Mouse (Mus musculus): ENCODE results near the gene Abhd2.
"Not testable (repeated sequence)": the region's sequence is repeated elsewhere in the genome, so short reads cannot be mapped to it uniquely, and the experiment has no call there.

Gene Abhd2

DNA sequence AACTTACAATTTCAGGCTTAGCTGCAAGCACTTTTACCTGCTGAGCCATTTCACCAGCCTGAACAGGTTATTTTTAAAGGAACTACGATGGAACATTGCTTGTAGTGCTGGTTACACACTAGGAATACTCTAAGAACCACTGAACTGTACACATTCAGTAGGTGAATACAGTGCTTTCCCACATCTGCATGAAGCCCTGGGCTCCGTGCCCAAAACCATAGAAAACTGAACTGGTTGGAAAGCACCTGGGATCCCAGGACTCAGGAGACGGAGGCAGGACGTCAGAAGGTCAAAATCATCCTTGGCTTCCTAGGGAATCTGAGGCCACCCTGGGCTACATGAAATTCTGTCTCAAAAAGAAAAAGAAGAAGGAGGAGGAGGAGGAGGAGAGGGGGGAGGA, 6.8 kb upstream of the Abhd2 start:
- no peak for DNase-seq (ENCODE audit: low read depth, low spot score)

DNA sequence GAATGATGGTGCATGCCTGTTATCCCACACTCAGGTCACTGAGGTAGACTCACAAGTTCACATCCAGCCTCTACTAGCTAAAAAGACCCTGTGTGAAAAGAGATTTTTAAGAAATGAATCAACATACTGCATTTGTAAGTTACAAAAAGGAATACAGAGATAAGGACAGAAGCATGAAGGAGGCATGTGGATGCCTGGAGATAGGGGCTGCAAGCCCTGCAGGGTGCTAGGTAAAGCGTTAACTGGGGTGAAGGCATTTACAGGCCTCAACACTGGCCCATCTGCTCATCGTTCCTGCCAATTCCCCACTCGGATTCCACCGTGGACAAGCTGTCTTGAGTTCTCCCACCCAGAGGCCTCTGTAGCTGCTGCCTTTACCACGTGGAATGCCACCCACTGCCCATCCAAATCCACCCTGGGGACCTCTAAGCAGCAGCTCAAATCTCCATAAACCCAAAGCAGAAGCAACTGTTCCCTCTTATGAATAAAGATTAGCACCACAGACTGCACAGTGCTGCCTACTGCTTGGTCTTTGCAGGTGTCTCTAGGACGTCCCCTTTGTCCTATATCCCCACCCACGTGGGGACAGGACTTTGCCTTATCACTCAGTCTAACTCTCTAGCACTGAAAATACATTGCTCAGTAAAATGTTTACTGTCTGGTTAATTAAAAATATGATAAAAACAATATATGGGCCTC, 5.2 kb upstream of the Abhd2 start:
- DNase-seq (ENCODE audit: low read depth, low spot score): no peak

DNA sequence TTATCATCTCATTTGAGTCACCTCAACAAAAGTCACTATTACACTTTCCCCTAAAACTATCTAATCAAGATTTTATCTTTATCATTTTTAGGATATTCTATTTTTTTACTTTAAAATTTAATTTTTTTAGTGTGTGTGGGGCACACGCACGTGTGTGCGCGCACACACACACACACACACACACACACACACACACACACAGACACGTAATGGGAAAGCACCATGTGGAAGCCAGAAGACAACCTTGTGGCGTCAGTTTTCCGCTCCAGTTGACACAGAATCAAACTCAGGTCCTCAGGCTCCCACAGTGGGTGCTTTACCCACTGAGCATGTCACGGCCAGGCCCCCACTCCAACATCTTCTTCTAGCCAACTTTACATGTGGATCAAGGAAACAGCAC, 4.1 kb upstream of the Abhd2 start:
- DNase-seq (ENCODE audit: low read depth, low spot score): no peak

DNA sequence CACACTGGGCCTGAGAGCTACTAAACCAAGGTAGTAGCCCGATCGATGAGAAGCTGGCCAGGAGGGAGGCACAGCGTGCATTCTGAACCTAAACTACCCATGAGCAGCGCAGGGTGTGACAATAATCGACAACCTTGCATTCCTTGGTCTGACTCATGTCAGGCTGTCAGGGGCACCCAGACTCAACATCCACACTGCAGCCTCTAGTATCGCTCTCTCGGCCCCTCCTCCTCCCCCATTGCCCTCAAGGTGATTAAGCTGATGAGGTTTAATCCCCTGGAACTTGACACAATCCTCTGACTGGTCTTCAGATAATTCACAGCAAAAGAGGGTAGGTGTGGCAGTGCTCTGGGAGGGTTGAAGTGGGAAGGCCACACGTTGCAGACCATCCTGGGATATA, 3.6 kb upstream of the Abhd2 start:
- no peak for DNase-seq (ENCODE audit: low read depth, low spot score)

DNA sequence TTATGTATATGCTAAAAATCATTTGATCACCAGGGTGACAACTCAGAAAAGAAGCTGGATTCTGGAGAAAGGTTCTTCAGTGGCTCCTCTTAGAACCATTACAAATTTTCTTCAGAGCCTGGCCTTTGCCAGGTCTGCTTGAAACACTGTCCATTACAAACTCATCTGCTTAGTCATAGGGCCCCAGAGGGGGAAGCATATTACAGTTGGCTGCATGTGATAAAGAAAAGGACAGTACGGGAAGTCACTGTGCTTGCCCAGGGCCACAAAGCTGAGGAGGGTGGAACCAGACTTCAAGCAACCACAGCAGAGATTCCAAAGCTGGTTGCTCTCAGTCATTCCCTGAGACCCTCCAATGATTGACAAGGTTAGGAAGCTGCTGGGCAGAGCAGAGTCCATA, 3.1 kb upstream of the Abhd2 start:
- no peak for DNase-seq (ENCODE audit: low read depth, low spot score)

DNA sequence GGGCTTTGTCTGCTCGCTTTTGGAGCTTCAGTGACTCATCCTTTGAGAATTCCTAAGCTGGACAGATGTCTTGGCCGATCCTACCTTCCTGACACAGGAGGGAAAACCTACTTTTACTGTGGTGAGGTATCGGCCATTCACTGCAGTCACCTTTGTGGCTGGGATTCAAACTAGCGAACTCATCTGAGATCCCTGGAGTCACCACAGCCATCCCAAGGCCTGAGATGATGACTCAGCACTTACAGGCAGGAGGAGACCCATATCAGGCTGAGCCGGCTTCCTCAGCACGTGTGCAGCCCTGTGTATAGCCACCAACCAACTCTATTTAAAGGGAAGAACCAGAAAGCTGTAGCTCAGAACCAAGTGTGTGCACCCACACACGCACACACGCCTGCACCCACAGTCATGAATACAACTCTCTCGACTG, 2.0 kb upstream of the Abhd2 start:
- DNase-seq (ENCODE audit: low read depth, low spot score): no peak

DNA sequence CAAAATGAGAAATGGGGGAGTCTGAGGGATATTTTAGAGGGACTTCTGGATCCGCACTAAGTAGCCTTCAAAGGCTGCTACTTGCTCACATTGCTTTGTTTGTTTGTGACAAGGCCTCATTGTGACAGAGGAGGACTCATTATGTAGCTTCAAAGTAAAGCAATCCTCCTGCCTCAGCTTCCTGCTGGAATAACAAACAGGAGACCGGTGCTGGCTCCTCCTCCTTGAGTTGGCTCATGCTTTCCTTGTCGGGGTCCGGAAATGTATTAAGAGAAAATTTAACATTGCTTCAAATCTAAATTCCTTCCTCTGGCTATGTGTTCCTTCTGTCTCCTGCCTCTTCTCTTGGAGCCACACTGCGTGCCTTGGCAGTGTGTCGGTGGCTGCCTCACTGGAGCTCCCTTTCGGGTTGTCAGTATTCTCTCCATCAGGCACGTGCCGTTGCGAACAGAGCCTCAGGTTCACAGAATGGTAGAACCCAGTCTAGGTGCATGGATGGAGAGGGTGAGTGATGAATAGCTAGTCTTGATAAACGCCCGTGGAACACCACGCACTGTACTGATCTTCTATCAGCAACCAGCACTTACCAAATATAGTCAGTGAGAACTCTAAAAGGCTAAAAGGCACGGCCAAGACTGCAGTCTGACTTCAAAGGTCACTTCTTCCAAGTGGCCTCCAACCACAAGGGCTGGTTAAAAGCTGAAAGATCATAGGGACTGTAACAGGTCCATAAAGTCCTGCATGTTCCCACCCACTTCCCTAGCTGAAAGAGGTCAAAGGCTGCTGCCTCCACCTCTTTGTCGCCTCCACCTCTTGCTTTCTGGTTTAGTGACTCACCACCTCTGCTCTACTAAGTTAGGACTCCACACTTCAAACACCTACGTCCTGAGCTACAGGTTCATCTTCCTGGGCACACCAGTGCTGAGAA, 874 bp upstream of the Abhd2 start:
- no peak for DNase-seq (ENCODE audit: low read depth, low spot score)

DNA sequence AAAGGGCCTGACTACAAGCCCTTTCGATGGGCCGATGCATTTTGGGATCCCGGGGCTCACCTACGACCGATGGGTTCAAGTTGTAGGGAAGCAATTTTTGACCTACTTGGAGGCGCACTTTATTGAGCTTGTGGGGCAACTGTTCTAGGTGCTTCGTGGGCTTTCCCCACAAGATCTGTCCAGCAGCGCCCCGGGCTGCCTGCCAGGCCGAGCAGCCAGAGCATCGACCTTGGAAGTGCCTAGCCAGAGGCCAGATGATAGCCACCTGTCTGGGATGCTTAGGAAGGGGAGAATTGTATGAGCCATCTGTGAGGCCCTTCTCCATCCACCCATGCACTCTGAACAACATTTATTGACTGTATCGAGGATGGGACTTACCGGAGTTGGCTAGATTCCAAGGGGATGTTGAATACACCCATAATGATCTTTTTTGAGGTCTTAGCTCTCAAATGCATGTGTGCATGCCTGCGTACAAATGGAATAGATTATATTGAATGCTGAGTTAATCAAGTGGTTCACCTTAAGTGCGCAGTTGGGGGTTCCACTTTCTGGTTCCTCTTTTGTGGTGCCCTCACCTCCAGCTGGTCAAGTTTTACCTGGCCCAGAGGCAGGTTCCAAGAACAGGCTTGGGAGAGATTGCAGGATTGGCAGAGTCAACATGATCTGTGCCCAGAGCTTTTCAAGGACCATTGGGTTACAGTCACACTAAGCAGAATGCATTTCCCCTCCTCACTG, 906 bp downstream of the Abhd2 start:
- peak; percentile 21 for DNase-seq (ENCODE audit: low read depth, low spot score)

DNA sequence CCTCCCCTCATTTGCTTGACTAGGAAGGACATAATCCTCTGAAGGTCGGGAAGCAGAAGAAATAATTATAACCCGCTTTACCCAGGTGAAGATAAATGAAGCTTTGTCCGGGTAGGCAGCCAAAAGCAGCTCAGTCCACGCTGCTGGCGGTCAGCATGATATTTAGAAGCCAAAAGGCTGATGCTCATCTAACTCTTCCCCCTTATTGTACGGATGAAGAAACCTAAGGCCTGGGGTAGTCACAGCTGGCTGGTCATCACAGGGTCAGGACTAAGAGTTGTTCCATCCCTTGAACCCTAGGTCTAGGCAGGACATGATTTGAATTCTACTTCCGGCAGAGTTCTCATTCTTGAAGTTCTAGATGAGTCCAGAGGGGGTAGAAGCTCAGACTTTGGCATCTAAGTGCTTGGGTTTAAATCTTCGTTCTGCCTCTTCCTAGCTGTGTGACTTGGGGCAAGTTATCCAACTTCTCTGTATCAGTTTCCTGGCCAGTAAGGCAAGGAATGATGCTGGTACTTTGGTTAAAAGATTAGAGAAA, 1.5 kb downstream of the Abhd2 start:
- DNase-seq (ENCODE audit: low read depth, low spot score): no peak

DNA sequence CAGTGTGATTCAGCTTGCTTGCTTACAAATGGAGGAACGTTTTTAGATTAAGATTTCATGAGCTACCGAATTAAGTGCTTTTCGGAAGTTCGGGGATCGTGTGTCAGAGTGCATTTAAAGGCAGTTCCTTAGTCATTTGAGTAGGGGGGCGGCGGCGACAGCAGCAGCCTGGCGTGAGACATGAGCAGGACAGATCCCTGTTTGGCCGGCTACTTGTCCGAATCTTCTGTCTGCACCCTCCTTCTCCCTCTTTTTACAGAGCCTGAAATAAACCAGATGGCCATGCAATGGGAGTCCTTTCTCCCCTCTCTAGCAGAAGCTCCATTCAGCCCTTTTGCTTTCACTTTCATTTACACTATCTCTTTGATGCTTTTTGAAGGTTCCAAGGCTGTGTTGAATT, 2.3 kb downstream of the Abhd2 start:
- no peak for DNase-seq (ENCODE audit: low read depth, low spot score)

DNA sequence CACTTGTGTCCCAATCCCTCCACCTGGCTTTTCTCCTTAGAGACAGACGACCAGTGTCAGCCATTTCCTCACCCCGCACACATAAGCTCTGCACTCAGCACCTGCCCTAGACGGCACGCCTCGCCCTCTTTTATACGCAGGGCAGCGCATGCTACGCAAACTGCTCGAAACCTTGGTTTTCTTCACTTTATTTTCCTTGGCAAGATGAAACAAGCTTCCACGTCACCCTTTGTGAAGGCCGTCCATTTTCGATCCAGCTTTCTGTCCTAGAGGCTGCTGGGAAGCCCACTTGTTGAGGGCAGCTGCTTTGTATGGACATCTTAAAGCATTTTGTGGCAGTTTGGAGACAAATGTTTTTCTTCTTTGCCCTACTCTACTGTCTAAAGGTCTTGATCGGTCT, 5.4 kb downstream of the Abhd2 start:
- DNase-seq (ENCODE audit: low read depth, low spot score): no peak

DNA sequence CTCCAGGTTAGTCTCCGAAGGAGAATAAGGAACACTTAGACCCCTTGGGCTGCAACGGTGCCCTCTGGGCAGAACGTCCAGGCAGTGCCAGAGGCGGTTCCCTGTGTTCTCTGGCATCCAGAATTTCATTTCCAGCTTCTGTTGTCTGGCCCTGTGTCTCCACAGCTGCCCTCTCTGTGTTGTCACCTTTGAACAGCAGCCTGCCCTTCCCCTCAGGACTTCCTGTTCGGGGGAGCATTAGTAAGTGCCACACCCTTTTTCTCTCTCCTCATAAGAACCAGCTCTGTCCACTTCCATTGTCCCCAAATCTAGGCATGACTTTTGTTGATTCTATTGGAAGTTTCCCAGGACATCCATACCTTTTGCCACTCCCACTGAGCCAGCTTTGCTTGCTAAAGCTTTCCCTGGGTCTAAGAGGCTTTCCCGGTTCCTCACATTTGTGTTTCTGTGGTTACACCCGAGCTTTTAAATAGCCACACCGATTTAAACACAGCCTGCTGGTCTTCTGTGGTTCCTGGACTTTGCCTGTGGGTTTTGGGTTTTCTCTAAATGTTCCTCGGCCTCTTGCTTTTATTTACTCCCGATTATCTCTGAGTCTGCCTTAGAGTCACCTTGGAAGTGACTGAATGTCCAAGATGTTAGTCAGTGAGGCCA, 6.5 kb downstream of the Abhd2 start:
- no peak for DNase-seq (ENCODE audit: low read depth, low spot score)

DNA sequence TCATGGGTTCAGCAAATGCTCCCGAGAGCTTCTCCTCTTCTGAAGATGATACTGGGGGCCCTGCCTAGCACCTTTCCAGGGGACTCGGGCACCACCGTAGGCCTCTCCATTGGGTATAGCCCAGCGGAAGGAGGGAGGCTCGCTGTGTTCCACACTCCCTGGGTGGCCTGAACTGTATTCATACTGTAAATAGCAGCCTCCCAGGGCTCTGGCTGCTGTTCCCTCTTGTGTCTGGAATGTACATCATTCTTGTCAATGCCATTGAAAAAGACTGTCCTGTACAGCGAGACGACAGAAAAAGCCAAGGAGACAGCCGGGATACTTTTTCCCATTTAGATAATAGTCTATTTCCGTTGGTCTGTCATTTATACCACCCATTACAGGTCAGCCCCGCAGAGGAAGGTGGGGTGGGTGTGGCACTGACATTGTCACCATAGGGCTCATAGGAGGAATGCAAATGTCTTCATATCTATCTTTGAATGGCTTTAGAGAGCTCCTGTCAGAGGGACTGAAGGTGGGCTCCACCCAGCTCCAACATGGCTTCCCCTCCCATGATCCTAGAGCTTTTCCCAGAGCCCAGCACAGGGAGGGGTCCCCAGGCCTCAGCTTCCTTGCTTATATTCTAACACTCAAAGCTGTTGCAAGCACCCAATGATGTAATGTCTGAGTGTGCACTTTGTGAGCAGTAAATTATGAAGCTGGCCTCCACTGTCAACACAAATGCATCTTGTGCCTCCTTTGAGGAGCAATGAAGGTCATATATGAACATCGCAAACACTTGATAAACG, 10.1 kb downstream of the Abhd2 start:
- DNase-seq (ENCODE audit: low read depth, low spot score): no peak

DNA sequence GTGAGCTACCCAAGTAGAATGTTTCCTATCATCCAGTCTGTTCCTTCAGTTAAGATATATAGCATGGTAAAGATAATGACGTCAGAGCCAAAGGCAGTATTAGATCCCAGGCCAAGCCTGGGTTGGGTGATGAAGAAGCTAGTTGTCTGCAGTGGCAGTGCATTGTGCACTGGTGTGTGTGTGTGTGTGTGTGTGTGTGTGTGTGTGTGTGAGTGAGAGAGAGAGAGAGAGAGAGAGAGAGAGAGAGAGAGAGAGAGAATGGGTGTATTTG, 10.6 kb downstream of the Abhd2 start:
- not testable (repeated sequence) for DNase-seq (ENCODE audit: low read depth, low spot score)

DNA sequence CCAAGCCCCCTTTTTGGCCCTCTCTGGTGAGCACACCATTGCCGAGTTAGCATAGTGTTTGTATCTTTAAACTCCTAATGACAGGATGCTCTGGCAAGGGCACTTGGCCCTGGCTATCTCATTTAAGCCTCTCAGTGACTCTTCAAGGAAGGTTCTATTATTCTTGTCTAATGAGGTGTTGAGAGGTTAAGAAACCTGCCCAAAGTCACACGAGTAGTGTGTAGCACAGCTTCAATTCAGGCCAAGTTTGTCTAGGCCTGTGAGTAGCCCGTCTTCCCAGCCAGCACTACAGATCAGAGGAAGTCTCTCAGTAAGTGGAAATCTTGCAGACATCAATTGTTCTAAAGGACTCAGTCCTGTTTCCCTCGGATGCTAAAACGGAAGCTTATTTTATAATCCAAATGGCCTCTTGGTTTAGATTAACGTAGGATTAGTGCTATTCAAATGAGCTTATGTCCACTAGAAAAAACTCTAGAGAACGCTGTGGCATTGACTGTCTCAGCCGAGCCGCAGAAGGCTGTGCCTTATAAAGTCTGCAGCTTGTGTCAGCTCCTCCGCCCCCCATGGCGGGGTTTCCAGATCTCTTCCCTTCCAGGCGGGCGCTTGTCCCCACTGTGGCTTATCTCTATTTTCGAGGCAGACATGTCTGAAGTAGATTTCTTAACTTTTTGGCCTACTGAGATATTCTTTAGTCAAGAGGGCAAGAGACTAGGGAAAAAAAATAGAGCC, 11.3 kb downstream of the Abhd2 start:
- DNase-seq (ENCODE audit: low read depth, low spot score): no peak

DNA sequence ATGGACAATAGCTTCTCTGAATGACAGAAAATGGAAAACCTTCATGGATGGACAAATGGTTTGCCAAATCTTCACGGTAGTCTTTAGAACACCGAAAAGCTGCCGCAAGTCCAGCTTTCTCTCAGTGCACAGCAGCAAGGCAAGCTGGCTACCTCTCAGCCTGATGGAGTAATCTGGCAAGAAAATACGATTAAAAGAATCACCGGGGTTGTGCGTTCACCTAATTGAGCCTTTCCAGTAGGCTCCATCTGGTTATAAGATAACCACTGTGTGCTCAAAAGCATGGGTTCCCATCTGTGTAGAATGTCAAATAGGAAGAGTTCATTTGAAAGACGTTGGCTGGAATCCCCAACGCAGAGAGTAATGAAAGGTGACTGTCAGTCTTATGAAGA, 11.9 kb downstream of the Abhd2 start:
- no peak for DNase-seq (ENCODE audit: low read depth, low spot score)

DNA sequence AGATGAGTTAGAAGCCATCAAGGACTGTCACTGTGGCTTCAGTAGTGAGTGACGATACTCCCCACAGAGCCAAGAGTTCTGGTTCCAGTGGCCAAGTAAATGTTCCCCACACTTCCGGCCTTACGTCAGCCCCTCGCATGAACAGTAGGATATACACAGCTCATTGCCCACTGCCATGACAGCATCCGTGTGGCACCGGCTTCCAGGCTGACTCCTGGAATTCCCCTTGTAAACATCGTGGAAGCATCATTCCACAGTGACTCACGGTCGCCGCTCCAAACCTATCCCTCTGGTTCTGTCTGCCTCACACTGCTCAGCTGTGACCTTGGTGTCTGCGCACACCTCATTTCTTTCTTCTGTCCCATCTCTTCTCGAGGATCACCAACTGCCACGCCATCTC, 12.4 kb downstream of the Abhd2 start:
- no peak for DNase-seq (ENCODE audit: low read depth, low spot score)

DNA sequence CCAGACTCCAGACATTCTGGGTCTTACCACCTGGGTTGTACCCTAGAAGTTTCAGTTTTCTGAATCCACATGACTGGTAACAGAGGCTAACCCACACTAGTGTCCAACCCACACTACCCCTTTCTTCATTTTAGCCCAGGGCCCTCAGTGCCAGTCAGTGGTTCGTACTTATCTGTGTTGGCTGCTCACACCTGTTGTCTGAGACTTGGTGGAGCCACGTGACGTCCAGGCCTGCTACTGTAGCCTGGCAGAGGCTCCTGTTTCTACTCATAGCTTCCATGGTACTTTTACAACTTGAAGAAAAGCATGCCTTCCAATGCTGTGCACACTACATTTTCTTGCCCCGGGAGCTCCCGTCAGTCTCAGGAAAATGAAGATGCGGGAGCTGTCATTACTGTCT, 14.2 kb downstream of the Abhd2 start:
- DNase-seq (ENCODE audit: low read depth, low spot score): no peak

DNA sequence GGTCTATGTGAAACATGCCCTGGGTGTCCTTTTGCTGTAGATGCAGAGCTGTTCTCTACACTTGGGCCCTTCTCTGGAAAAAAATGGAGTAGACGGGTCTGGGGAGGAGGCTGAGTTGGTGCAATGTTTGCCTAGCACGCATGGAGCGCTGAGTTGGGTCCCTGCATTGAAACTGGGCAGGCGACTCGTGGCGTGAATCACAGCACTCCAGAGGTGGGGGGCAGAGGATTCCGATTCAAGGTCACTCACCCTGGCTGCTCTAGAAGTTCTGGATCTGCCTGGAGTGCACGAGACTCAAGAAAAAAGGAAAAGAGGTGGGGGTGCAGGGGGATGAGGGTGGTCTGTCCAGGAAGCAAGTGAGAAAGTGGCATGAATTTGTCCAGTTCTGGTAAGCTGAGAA, 14.9 kb downstream of the Abhd2 start:
- DNase-seq (ENCODE audit: low read depth, low spot score): no peak

DNA sequence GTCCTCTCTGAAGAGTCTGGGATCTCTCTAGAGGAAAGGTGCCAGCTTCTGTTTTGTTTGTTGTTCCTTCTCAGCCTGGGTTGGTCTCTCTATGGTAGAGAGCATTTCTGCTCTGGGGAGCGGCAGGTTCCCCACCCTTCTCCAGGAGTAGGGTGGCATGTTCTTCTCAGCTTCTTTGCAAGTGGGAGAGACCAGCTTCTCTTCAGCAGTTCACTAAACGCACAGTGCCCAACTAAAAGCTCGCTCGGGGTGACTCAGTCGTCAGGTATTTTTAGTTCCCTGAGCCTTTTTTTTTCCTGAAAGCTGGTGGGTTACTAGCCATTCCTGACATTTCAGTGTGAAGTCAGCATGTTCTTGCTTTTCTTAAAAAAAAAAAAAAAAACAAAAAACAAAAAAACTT, 15.4 kb downstream of the Abhd2 start:
- DNase-seq (ENCODE audit: low read depth, low spot score): no peak

Data from forelimb bud, embryonic 11.5 days (tissue).